Mouse (Mus musculus): ENCODE measurements at regions not wholly inside any gene's neighbourhood (a gene's known extent, or its start where the extent isn't known, plus 50 kb on each side); places are given as distances from the start of the nearest gene placed in this dataset.

- no peak overlapping the region for H3K4me3 ChIP-seq (replicated peaks; ENCODE audit: insufficient read depth, low read depth, low read length)
- no peaks in the 10 kb centered on the region for H3K27me3 ChIP-seq (ENCODE audit: control insufficient read depth, insufficient read depth, low read length)
- no peak for TF ChIP-seq CTCF (IDR thresholded peaks at IDR 0.05; ENCODE audit: borderline replicate concordance, insufficient read depth, low read depth, low read length)
- TF ChIP-seq POLR2A (IDR thresholded peaks at IDR 0.05; ENCODE audit: borderline replicate concordance, insufficient read depth, low read length), result no peak
- H3K4me1 ChIP-seq (ENCODE audit: control insufficient read depth, insufficient read depth, low read length), result no peaks in the 10 kb centered on the region
- DNase-seq, result no peak
- 85% methylated on average over 6 of the region's 6 CpGs for WGBS
- no peak overlapping the region for H3K27ac ChIP-seq (ENCODE audit: insufficient read depth, low read length)
Observed at GRCm38 (mm10) chr3:151899676-151900075, 62.2 kb upstream of the Ptgfr start.

- H3K4me3 ChIP-seq (replicated peaks; ENCODE audit: insufficient read depth, low read depth, low read length), result no peak overlapping the region
- 77% methylated on average over 4 of the region's 4 CpGs for WGBS
- H3K4me1 ChIP-seq (ENCODE audit: control insufficient read depth, insufficient read depth, low read length), result no peaks in the 10 kb centered on the region
- H3K27ac ChIP-seq (ENCODE audit: insufficient read depth, low read length), result no peak overlapping the region
- no peaks in the 10 kb centered on the region for H3K27me3 ChIP-seq (ENCODE audit: control insufficient read depth, insufficient read depth, low read length)
- TF ChIP-seq POLR2A (IDR thresholded peaks at IDR 0.05; ENCODE audit: borderline replicate concordance, insufficient read depth, low read length), result no peak
- TF ChIP-seq CTCF (IDR thresholded peaks at IDR 0.05; ENCODE audit: borderline replicate concordance, insufficient read depth, low read depth, low read length), result no peak
- no peak for DNase-seq
Observed at GRCm38 (mm10) chr3:151899094-151899493, 61.7 kb upstream of the Ptgfr start.

GRCm38 (mm10) chr3:151896320-151896719, 58.9 kb upstream of the Ptgfr start:
- Histone ChIP-seq H3K4me1 (ENCODE audit: control insufficient read depth, insufficient read depth, low read length) (no peaks in the 10 kb centered on the region), H3K27ac (ENCODE audit: insufficient read depth, low read length) (no peak overlapping the region), H3K27me3 (ENCODE audit: control insufficient read depth, insufficient read depth, low read length) (no peaks in the 10 kb centered on the region), H3K4me3 (replicated peaks; ENCODE audit: insufficient read depth, low read depth, low read length) (no peak overlapping the region)
- no peak for TF ChIP-seq CTCF (IDR thresholded peaks at IDR 0.05; ENCODE audit: borderline replicate concordance, insufficient read depth, low read depth, low read length)
- TF ChIP-seq POLR2A (IDR thresholded peaks at IDR 0.05; ENCODE audit: borderline replicate concordance, insufficient read depth, low read length), result no peak
- DNase-seq, result no peak
- WGBS, result 89% methylated on average over 6 of the region's 6 CpGs

- Histone ChIP-seq H3K27ac (ENCODE audit: insufficient read depth, low read length) (no peak overlapping the region), H3K4me3 (replicated peaks; ENCODE audit: insufficient read depth, low read depth, low read length) (no peak overlapping the region), H3K27me3 (ENCODE audit: control insufficient read depth, insufficient read depth, low read length) (no peaks in the 10 kb centered on the region), H3K4me1 (ENCODE audit: control insufficient read depth, insufficient read depth, low read length) (no peaks in the 10 kb centered on the region)
- WGBS, result 64% methylated on average over 3 of the region's 3 CpGs
- no peak for TF ChIP-seq CTCF (IDR thresholded peaks at IDR 0.05; ENCODE audit: borderline replicate concordance, insufficient read depth, low read depth, low read length)
- TF ChIP-seq POLR2A (IDR thresholded peaks at IDR 0.05; ENCODE audit: borderline replicate concordance, insufficient read depth, low read length), result no peak
- no peak for DNase-seq
Observed at GRCm38 (mm10) chr3:151894712-151895111, 57.3 kb upstream of the Ptgfr start.

- WGBS, result 51% methylated on average over 11 of the region's 11 CpGs
- DNase-seq, result no peak
- H3K4me3 ChIP-seq (replicated peaks; ENCODE audit: insufficient read depth, low read depth, low read length), result no peak overlapping the region
- TF ChIP-seq POLR2A (IDR thresholded peaks at IDR 0.05; ENCODE audit: borderline replicate concordance, insufficient read depth, low read length) (no peak), CTCF (IDR thresholded peaks at IDR 0.05; ENCODE audit: borderline replicate concordance, insufficient read depth, low read depth, low read length) (no peak)
- H3K27me3 ChIP-seq (ENCODE audit: control insufficient read depth, insufficient read depth, low read length), result no peaks in the 10 kb centered on the region
- no peaks in the 10 kb centered on the region for H3K4me1 ChIP-seq (ENCODE audit: control insufficient read depth, insufficient read depth, low read length)
- H3K27ac ChIP-seq (ENCODE audit: insufficient read depth, low read length), result no peak overlapping the region
Observed at GRCm38 (mm10) chr3:151893421-151894235, 56.2 kb upstream of the Ptgfr start.

GRCm38 (mm10) chr3:151891760-151892253, 54.4 kb upstream of the Ptgfr start:
- no peak overlapping the region for H3K27ac ChIP-seq (ENCODE audit: insufficient read depth, low read length)
- TF ChIP-seq CTCF (IDR thresholded peaks at IDR 0.05; ENCODE audit: borderline replicate concordance, insufficient read depth, low read depth, low read length) (no peak), POLR2A (IDR thresholded peaks at IDR 0.05; ENCODE audit: borderline replicate concordance, insufficient read depth, low read length) (no peak)
- 9% methylated on average over 6 of the region's 6 CpGs for WGBS

GRCm38 (mm10) chr3:151891336-151891735, 53.9 kb upstream of the Ptgfr start:
- H3K4me1 ChIP-seq (ENCODE audit: control insufficient read depth, insufficient read depth, low read length), result no peaks in the 10 kb centered on the region
- no peak overlapping the region for H3K4me3 ChIP-seq (replicated peaks; ENCODE audit: insufficient read depth, low read depth, low read length)
- DNase-seq, result no peak
- no peak for TF ChIP-seq POLR2A (IDR thresholded peaks at IDR 0.05; ENCODE audit: borderline replicate concordance, insufficient read depth, low read length)
- TF ChIP-seq CTCF (IDR thresholded peaks at IDR 0.05; ENCODE audit: borderline replicate concordance, insufficient read depth, low read depth, low read length), result no peak
- H3K27ac ChIP-seq (ENCODE audit: insufficient read depth, low read length), result no peak overlapping the region
- no peaks in the 10 kb centered on the region for H3K27me3 ChIP-seq (ENCODE audit: control insufficient read depth, insufficient read depth, low read length)
- 56% methylated on average over 3 of the region's 3 CpGs for WGBS

More at GRCm38 (mm10) chr3:151891760-151892253, 54.4 kb upstream of the Ptgfr start:
- no peak overlapping the region for H3K4me3 ChIP-seq (replicated peaks; ENCODE audit: insufficient read depth, low read depth, low read length)
- no peaks in the 10 kb centered on the region for H3K27me3 ChIP-seq (ENCODE audit: control insufficient read depth, insufficient read depth, low read length)
- DNase-seq, result peak in 1 of 2 experiments; percentile 8
- no peaks in the 10 kb centered on the region for H3K4me1 ChIP-seq (ENCODE audit: control insufficient read depth, insufficient read depth, low read length)

- 72% methylated on average over 8 of the region's 8 CpGs for WGBS
Observed at GRCm38 (mm10) chr3:151889738-151890137, 52.3 kb upstream of the Ptgfr start.

More at GRCm38 (mm10) chr3:151889738-151890137, 52.3 kb upstream of the Ptgfr start:
- H3K27ac ChIP-seq (ENCODE audit: insufficient read depth, low read length), result no peak overlapping the region
- H3K27me3 ChIP-seq (ENCODE audit: control insufficient read depth, insufficient read depth, low read length), result no peaks in the 10 kb centered on the region
- DNase-seq, result no peak
- no peaks in the 10 kb centered on the region for H3K4me1 ChIP-seq (ENCODE audit: control insufficient read depth, insufficient read depth, low read length)
- no peak overlapping the region for H3K4me3 ChIP-seq (replicated peaks; ENCODE audit: insufficient read depth, low read depth, low read length)
- TF ChIP-seq POLR2A (IDR thresholded peaks at IDR 0.05; ENCODE audit: borderline replicate concordance, insufficient read depth, low read length), result no peak

Measured in cerebellum, adult 2 months (tissue).